Mouse (Mus musculus) embryonic fibroblast, embryonic 13.5 days (primary cell): Measurements from ENCODE around the gene Sav1. TPM values are rescaled to one million over a fixed set of nuclear protein-coding genes. Genes with fewer than 3 reads are reported as not detected.

Experiments used
- H3K27ac ChIP-seq: 2 replicates; pipeline ENCODE4 v1.5.1; 2012; ENCODE audit warnings: low read length, control low read depth, inconsistent platforms; ENCODE audit not compliant: insufficient read depth
- H3K4me1 ChIP-seq: 2 replicates; pipeline ENCODE4 v1.6.1; 2011; ENCODE audit warnings: low read length; ENCODE audit not compliant: control insufficient read depth, insufficient read depth
- H3K4me3 ChIP-seq: 2 replicates; pipeline ENCODE4 v1.5.1; 2011; ENCODE audit warnings: mild to moderate bottlenecking, control low read depth, low read length; ENCODE audit not compliant: insufficient read depth
- CTCF ChIP-seq: IDR thresholded peaks from 2 replicates; pipeline ENCODE4 v1.5.1; 2011; ENCODE audit warnings: mild to moderate bottlenecking, control low read depth, low read length, moderate library complexity, borderline replicate concordance; ENCODE audit not compliant: insufficient read depth
- POLR2A ChIP-seq: IDR thresholded peaks from 2 replicates; pipeline ENCODE4 v1.6.1; 2011; ENCODE audit warnings: low read depth, mild to moderate bottlenecking, control low read depth, low read length, moderate library complexity
- polyA plus RNA-seq: library from polyadenylated mRNA; stranded (reverse); fragments of >200 nt; gene quantifications from 2 replicates; pipeline ENCODE4 v1.2.4, GENCODE M21; 2011; ENCODE audit warnings: low read depth; ENCODE audit not compliant: missing spikeins, insufficient read length

The Sav1 gene
- polyA plus RNA-seq, 1 experiment, result 93.9 TPM

DNA sequence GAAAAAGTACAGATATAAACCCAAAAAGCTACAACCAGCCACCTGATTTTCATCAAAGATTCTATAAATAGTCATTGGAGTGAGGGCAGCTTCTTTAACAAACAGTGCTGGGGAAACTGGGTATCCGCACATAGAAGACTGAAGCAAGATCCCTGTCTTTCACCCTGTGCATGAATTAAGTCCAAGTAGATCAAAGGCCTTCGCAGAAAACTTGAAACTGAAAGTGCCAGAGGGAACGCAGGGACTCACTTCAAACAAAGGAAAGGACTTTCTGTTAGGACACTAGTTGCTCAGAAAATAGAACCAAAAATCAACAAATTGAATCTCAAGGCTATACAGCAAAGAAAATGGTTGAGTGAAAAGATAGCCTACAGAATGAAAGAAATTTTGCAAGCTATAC, 8.6 kb upstream of the Sav1 start:
- Histone ChIP-seq H3K27ac (no peak overlapping the region), H3K4me3 (no peak overlapping the region), H3K4me1 (peaks cover 6% of the 10 kb centered on the region)
- no peak for TF ChIP-seq POLR2A
- no peak for TF ChIP-seq CTCF

DNA sequence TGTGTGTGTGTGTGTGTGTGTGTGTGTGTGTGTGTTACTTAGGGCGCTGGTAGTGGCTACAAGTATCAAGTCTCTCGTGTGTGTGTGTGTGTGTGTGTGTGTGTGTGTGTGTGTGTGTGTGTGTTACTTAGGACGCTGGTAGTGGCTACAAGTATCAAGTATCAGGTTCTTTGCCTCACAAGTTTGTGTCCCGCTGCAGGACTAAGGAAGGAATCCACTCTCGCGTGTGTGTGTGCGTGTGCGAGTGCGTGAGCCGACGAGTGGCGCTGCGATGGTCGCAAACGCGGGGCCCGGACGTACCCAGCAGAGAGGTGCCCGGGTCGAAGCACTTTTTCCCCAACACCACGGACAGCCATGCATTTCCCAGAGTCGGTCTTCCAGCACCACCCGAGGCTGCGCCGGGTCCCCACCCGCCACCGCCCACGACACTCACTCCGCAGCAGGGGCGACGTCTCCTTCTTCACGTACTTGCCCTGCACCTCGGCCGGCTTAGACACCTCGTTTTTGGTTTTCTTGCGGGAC, 500 bp downstream of the Sav1 start:
- peak overlapping the region; percentile 77 for H3K4me3 ChIP-seq
- TF ChIP-seq POLR2A (peak; percentile 50; the same call in 1 of the 2 replicates), CTCF (no peak)
- peak overlapping the region; percentile 78 for H3K27ac ChIP-seq
- H3K4me1 ChIP-seq, result no peaks in the 10 kb centered on the region

DNA sequence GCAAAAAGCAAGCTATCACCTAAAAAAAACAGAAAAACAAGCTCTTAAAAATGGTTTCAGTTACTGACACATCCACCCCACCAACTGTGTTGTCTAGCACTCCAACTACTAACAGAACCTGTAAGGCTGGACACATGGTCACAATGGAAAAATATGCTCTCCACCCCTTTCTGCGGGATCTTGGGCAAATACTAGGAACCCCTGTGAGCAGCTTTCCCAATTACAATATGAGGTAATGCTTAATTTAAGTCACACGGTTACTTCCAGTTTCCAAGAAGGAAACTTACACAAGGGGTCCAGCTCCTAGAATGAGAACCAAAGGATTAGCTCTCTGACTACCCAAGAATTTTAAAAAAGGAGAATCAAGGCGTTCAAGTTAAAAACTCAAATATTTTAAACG, 1.3 kb downstream of the Sav1 start:
- Histone ChIP-seq H3K4me1 (no peaks in the 10 kb centered on the region), H3K4me3 (peak overlapping the region; percentile 77), H3K27ac (peak overlapping the region; percentile 78)
- no peak for TF ChIP-seq POLR2A
- TF ChIP-seq CTCF, result no peak

DNA sequence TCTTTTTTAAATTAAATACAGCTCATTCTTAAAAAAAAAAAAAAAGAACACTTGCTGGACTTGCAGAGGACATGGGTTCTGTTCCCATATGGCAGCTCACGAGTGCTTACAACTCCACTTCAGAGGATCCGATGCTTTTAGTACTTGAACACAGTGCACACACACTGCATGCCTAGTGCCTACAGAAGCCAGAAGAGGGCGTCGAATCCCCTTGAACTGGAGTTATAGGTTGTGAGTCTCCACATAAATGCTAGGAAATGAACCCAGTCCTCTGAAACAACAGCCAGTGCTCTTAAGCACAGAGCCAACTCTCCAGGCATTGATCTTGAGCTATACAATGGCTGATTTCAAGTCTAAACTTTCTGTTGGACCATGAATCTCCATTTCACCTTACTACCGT, 3.9 kb downstream of the Sav1 start:
- TF ChIP-seq POLR2A (no peak), CTCF (peak; percentile 21; the same call in 1 of the 2 replicates)
- peaks cover 3% of the 10 kb centered on the region for H3K4me1 ChIP-seq

DNA sequence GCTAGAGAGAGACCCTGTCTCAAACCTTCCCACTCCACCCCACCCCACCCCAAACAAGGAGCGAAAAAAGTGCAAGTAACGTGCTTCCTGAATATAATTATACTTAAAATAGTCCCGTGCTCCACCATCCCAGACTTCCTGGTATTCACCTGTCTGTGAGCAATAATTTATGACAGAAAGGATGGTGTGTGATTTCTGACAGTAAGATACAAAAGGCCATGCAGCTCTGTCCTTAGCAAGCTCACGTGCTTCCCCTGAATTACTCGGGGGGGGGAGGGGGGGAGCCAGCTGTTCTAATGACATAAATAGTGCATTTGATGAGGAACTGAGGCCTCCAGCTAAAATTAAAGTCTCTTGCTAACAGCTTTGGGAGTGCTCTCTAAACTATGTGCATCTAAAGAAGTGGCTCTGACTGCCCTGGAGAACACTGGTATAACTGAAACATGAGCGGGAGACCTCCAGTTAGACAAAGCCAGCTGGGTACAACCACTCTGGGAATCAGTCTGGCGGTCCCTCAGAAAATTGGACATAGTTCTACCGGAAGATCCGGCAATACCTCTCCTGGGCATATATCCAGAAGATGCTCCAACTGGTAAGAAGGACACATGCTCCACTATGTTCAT, 9.3 kb downstream of the Sav1 start:
- H3K4me3 ChIP-seq, result no peak overlapping the region
- no peak for TF ChIP-seq CTCF
- no peak for TF ChIP-seq POLR2A
- H3K27ac ChIP-seq, result no peak overlapping the region
- H3K4me1 ChIP-seq, result peaks cover 3% of the 10 kb centered on the region

More for the DNA sequence above, 3.9 kb downstream of the Sav1 start:
- H3K27ac ChIP-seq, result no peak overlapping the region
- H3K4me3 ChIP-seq, result no peak overlapping the region

DNA sequence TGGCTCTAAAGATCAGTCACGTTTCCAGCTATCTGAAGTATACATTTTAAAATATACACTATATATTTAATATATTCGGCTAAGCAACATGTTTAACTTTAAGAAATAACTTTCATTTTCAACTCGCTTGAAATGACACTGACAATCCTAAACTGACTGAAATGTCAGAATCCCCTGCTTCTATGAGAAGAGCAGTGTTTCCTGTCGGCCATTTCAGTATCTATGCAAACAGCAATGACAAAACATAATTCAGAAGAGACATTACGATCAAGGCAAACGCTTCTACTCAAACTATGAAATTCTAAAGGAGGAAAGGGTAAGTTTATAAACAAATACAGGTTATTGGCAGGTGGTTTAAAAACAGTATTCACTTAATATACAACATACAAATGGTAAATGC, 10.1 kb downstream of the Sav1 start:
- TF ChIP-seq CTCF (no peak), POLR2A (no peak)
- H3K4me3 ChIP-seq, result no peak overlapping the region
- H3K4me1 ChIP-seq, result peaks cover 3% of the 10 kb centered on the region
- H3K27ac ChIP-seq, result no peak overlapping the region

DNA sequence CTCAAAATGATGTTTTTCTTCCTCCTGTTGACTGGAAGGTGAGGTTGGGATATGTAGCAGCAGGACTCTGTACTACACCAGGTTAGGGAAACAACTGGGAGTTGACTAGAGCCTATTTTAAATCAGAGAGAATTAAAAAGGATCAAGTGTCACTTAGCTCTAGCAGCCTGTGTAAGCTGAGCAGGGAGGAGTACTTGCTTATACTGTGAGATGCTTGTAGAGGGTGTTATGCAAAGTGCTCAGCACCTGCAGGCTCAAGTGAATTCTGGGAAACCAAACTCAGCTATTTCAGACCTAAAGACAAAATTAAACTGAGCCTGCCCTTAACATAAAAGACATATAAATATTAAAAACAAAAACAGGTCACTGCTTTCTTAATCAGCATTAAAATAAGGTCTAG, 13.1 kb downstream of the Sav1 start:
- Histone ChIP-seq H3K4me1 (no peaks in the 10 kb centered on the region; the same call in 1 of the 2 replicates), H3K4me3 (no peak overlapping the region), H3K27ac (no peak overlapping the region)
- TF ChIP-seq CTCF, result no peak
- no peak for TF ChIP-seq POLR2A

DNA sequence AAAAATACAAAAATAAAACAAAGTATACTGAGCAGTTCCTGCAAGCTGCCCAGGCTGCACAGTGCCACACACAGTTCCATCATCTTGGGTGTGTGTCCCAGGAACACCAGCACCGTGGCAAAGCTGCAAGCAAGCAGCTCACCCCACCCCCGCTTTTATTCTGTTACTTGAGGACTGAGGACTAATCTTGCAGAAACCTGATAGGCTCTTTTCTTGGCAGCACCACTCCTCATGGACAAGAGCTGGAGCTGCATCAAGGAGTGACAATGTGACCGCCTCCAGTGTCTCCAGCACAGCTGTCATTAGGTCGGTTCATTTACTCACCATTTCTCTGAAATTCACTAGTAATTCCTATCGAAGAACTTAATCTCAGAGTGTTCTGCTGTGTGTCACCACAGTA, 18.6 kb downstream of the Sav1 start:
- H3K4me3 ChIP-seq, result no peak overlapping the region
- TF ChIP-seq POLR2A, result no peak
- TF ChIP-seq CTCF, result no peak
- no peaks in the 10 kb centered on the region for H3K4me1 ChIP-seq
- no peak overlapping the region for H3K27ac ChIP-seq

DNA sequence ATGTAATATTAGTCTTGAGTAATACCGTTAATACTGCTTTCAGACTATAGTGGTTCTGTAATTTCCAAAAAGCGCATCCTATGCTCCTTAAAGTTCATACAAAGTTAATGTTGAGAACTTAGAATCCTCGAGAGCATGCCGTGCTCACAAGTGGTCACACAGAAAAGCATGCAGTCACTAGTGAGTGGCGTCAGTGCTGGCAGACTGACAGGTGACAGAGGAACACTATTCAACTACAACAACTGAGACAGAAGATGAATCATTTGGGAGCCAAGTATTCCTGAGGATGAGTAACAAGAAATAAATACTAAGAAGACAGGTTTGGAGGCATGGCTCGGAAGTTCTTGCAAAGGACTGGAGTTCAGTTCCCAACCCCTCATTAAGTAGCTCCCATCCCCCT, 19.7 kb downstream of the Sav1 start:
- TF ChIP-seq CTCF (no peak), POLR2A (no peak)
- Histone ChIP-seq H3K27ac (no peak overlapping the region), H3K4me3 (no peak overlapping the region), H3K4me1 (no peaks in the 10 kb centered on the region)

DNA sequence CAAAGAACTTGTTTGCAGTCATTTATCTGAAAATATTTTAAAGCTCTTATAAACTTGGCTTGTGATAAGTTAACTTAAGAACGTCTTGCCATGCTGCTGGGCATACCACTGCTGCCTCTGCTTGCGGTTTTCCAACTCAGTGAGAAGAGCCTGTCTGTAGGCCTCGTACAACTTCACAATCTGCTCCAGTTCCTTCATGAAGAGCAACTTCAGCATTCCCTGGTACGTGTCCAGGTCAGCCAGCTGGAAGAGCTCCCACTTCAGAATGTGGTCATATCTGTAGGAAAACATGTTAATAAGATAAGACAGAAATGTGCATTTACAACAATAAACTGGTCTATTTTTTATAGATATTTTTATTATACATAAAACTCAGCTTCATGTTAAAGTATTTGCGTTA, 20.7 kb downstream of the Sav1 start:
- no peak for TF ChIP-seq CTCF
- no peak for TF ChIP-seq POLR2A
- H3K4me3 ChIP-seq, result no peak overlapping the region
- H3K27ac ChIP-seq, result no peak overlapping the region
- no peaks in the 10 kb centered on the region for H3K4me1 ChIP-seq

DNA sequence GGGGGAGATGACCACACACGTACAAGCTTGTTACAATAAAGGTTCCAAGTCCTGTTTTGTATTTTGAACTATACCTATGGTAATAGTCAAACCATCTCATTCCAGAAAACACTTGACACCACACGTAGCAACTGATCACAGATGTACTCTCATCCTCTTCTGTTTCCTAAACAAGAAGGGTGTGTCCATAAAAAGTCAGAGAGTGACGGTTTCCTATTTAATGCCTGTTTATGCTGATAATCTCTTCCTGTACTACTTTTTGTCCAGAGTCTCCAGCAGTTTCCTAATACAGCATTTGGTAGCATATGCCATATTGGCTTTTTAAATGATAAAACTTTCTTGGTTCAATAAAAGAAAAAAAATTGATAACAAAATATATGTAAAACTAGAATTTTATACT, 21.2 kb downstream of the Sav1 start:
- no peaks in the 10 kb centered on the region for H3K4me1 ChIP-seq
- H3K27ac ChIP-seq, result no peak overlapping the region
- H3K4me3 ChIP-seq, result no peak overlapping the region
- TF ChIP-seq POLR2A (no peak), CTCF (no peak)

DNA sequence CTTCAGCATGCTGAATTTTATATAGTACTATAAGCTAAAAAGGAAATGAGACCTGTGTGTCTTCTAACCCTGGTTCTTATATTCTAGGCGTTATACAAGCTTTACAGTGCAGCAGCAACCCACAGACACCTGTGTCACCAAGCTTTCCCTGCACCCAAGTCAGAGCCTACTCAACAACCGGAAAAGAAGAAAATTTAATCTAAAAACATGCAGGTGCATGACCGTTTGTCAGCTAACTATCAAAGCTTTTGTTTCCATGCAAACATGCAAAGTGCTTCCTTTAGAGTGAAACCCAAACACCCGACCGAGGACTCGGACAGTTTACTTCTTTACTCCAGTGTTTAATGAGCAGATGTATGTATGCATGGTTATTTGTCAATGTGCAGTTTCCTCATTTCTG, 23.7 kb downstream of the Sav1 start:
- Histone ChIP-seq H3K4me1 (no peaks in the 10 kb centered on the region), H3K4me3 (no peak overlapping the region), H3K27ac (no peak overlapping the region)
- TF ChIP-seq POLR2A, result no peak
- TF ChIP-seq CTCF, result no peak
